Mouse (Mus musculus): Measurements from ENCODE around the gene Kdm6b. TPM values are rescaled to one million over a fixed set of nuclear protein-coding genes. Genes with fewer than 3 reads are reported as not detected.
"Not testable (repeated sequence)": the region's sequence is repeated elsewhere in the genome, so short reads cannot be mapped to it uniquely, and the experiment has no call there.

Gene Kdm6b
- total RNA-seq, 2 experiments from 2014 or later: 23.9 to 27.7 TPM

- DNase-seq: no peak
These were observed 7.2 kb downstream of the Kdm6b start for GRCm38 (mm10) chr11:69406282-69406681.

GRCm38 (mm10) chr11:69405397-69406200 is 7.9 kb downstream of the Kdm6b start:
- no peak for DNase-seq

DNA sequence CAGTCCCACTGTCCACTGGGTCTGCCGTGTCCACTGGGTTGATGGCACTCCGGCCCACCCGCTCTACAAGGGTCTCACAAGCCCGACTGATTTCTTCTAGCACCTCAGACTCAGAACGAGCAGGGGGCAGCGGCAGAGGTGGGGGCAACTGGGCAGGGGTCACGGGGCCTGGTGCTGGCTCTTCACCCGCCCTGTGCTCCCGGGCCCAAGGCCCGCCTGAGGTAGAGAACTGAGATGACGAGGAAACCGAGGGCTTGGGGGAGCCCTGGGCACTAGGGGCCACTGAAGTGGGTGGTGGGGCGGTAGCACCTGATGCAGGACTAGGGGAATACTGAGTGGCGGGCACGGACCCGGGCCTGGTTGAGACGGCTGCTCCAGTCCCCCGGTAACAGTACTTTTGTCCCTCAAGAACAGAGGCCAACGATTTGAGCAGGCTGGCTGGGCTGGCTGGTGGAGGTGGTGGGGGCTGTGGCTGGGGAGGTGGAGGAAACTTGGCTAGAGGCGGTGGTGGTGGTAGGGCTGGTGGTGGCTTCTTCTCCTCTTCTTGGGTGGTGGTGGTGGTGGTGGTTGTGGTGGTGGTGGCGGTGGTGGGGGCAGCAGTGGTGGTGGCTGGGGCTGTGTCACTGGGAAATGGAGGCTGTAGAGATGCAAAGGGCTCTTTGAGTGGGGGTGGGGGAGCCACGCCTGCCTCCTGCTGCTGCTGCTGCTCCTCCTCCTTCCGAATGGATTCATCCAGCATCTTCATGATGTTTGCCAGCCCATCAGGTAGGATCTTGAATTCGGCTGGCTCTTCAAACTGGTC is 8.7 kb downstream of the Kdm6b start:
- no peak for DNase-seq

DNA sequence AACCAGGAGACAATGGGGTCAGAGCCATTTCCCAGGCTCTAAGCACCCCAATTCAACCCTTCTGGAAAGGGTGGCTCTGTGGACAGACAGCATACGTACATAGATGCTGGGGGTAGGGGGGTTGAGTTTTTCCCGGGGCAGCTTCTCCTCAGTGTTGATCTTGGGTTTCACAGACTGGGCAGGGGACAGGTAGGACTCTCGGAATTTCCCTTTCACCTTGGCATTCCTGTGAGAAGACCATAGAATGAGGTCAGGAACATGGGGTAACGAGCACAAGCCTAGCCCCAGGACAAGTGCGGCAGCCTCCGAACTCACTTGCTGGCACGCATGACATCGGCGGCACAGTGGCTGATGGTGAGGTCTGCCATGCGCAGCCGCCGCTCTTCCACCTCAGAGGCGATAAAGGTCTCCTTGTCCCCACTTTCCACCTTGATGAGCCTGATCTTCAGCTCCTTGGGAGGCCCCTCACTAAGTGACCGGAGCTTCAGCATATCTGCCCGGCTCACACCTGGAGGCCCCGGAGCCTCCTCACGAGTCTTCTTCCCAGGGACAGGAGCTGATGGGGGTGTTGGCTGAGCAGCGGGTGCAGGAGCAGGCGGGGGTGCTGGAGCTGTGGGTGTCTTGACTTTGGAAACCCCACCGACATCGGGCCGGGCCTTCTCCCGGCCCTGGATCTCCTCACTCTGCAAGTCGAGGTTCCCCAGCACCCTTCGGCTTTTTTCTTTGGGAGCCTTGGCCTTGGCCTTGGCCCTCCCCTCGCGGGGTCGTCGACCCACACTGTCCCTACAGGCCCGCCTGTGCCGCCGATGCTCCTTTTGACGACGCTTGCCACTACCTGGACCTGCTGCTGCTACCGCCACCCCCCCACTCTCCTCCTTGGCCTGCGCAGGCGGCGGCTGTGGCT is 9.5 kb downstream of the Kdm6b start:
- DNase-seq: no peak

GRCm38 (mm10) chr11:69401987-69402386 is 11.5 kb downstream of the Kdm6b start:
- no peak for DNase-seq

DNA sequence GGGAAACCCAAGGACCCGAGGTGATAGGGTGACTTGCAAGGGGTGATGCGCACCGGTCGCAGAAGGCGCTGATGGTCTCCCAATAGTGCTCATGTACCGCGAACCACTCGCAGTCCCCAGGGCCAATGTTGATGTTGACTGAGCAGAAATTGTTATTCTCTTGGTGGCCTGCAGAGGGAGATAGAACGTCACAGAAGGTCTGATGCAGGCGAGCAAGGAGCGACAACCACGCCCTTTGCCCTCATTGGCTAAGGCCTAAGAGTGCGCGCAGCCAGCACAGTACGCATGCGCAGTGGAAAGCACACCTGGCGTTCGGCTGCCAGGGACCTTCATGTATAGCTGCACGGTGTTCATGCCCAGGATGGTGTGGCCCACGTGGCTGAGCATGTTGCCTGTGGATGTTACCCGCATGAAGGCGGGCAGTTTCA is 12.3 kb downstream of the Kdm6b start:
- DNase-seq: peak; percentile 83

GRCm38 (mm10) chr11:69400083-69400850 is 13.2 kb downstream of the Kdm6b start:
- DNase-seq: no peak

- peak; percentile 26 for DNase-seq
These were observed 14.0 kb downstream of the Kdm6b start for GRCm38 (mm10) chr11:69399201-69400082.

DNA sequence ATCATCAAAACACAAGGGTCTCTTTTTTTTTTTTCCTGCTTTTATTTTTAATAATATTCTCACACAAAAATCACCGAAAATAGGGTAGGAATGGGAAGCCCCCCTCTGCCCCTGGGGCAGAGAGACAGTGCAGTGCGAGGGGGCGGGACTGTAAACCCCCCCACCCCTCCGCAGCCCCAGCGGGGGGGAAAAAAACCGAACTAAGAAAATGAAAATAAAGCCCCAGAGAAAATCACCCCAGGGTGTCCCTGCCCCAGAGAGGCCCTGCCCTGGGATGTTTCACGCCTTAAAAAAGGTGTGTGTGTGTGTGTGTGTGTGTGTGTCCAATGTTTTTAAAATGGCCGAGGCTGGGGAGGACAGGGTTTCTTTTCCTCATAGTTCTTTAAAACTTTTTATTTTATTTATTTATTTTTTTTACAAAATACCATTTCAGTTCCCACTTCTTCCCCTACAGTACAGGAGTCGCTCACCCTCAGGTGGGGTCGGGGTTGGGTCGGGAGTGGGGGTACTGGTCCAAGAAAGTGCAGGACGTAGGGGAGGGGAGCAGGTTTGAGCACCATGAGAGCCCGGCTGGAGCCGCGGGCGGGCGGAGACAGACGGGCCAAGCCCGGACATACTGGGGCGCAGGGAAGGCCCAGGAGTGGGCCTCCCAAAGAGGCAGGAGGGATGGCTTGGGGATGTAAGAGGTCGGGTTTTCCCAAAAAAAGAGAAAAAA is 14.8 kb downstream of the Kdm6b start:
- no peak for DNase-seq

DNA sequence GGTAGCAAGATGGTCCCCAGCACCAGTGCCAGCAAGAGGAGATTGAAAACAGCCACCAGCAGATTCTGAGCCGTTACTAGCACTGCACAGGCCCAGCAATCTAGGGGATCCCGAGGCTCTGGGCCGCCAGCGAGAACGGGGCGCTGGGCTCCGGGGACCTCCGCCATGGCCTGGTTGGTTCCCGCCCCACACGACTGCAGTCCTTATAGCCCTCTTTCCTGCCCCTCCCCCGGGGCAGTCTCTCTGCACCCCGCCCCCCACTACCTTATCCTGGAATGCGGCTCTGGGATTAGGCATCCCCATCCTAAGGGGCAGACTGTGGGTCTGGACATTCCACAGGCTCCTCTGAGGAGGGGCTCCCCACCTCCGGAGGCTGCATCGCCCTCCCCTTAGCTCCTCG is 15.4 kb downstream of the Kdm6b start, which contains the start of gene Tmem88:
Tmem88 (minus strand) TSS at position 176 of the 400 bp plus-strand sequence.
- DNase-seq: peak; percentile 59

- no peak for DNase-seq
These were observed 15.9 kb downstream of the Kdm6b start for GRCm38 (mm10) chr11:69397581-69398057.

DNA sequence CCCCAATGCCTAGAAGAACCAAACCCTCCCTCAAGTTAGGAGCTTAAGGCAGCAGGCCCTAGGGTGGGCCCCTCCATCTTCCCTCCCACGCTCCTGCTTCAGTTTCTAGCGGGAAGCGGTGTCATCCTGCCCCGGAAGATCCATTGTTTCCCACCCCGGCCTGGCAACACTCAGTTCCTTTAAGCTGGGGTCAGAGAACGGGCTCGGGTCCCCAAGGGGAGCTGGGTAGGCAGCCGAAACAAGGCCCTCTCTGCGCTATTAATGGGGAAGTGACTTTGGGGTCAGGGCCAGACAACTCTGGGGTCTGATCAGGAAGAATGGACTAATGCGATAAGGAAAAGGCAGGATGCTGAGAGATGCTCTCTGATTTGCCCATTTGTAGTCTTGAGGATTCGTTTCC is 16.7 kb downstream of the Kdm6b start:
- peak; percentile 71 for DNase-seq

DNA sequence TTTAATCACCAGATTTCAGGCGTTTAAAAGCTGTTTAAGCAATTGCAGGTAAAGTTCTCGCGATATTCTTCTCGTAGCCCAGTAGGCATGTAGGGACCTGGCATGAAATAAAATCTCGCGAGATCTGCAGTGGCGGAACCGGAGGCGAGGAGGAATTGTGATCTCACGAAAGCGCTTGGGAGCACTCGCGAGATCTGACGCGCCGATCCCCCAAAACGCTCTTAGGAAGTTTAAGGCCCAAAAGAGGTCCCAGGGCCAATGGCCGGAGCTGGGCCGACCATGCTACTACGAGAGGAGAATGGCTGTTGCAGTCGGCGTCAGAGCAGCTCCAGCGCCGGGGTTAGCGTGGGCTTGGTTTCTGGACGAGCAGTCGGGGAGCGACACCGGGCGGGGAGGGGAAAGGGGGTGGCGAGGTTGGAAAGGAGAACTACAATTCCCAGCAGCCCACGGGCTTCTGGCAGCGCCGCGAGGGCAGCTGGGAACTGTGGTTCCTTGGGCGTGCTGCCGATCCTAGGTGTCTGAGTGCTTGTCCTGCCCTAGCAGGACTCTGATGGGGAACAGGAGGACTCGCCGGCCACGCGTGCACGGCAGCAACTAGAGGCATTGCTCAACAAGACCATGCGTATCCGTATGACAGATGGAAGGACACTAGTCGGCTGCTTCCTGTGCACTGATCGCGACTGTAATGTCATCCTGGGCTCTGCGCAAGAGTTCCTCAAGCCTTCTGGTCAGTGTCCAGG is 17.7 kb downstream of the Kdm6b start:
- peak; percentile 95 for DNase-seq

DNA sequence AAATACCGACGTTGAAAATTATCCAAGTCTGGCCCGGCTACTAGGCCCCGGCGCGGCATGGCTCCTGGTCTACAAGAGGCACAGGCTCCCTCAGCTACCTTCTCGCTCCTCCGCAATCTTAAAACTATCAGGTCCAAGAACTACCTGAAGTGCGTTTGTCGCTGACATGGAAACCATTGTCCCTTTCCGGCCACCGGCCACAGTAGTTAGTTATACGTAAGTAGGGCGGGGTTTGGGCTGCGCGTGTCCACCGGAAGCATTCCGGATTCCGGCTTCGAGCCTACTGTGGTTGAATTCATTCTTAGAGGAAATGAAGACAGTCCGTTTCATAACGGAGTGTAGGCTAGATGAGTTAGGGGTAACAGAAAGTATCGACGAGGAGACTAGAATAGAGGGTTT is 18.2 kb downstream of the Kdm6b start, which contains the start of the genes Naa38 and Cyb5d1:
Naa38 (plus strand) TSS at position 253 of the 399 bp plus-strand sequence.
Cyb5d1 (minus strand) TSS at position 397 of the 399 bp plus-strand sequence.
- DNase-seq: peak; percentile 82

DNA sequence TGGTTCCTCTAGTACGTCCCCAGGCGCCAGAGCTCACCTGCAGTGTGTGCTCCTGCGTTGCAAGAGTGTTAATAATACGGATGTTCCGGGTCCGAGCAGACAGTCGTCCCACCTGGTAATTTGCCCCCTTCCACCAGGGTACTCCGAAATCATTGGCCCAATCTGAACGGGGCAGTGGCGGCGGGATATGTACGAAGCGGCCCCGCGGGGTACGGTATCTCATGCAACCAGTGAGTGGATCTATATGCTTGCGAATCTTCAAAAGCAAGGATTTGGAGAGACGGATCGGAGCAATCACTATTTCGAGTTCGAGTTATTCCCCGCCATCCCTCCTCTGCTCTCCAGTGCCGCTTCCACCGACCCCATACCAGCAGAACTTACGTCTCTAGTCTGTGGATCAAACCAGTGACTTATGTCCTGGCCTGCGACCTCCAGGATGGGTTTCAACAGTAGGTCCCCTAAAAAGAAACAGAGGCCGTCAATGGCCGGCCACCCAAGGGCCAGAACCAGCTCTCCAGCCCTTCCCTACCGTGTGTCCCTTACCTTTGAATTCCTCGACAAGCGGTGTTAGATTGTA is 18.8 kb downstream of the Kdm6b start:
- DNase-seq: not testable (repeated sequence)

- DNase-seq: no peak
These were observed 23.0 kb downstream of the Kdm6b start for GRCm38 (mm10) chr11:69390400-69391034.

All from gastrocnemius, postnatal 25 days (tissue).